Mouse (Mus musculus) lung, embryonic 16.5 days (tissue): ENCODE measurements around the gene Abl1. TPM values are rescaled to one million over a fixed set of nuclear protein-coding genes. Genes with fewer than 3 reads are reported as not detected.

ENCODE experiments used
- ATAC-seq: fragments of 200-750 bp; cut with Nextera tagmentation; 2 replicates; pipeline ENCODE4 v1.8.0; 2017; ENCODE audit warnings: low read depth, mild to moderate bottlenecking, moderate library complexity
- H3K27ac ChIP-seq: fragments of 300-500 bp; sonication (generic); 2 replicates; pipeline ENCODE4 v1.5.1; 2014; ENCODE audit warnings: mild to moderate bottlenecking, control low read depth, low read length
- H3K27me3 ChIP-seq: fragments of 300-500 bp; sonication (generic); 2 replicates; pipeline ENCODE4 v1.6.1; 2014; ENCODE audit warnings: low read depth, low read length, mixed read lengths; ENCODE audit not compliant: control insufficient read depth, insufficient read depth
- H3K36me3 ChIP-seq: fragments of 300-500 bp; sonication (generic); 2 replicates; pipeline ENCODE4 v1.6.1; 2014; ENCODE audit warnings: low read length; ENCODE audit not compliant: control insufficient read depth, insufficient read depth
- H3K4me1 ChIP-seq: fragments of 300-500 bp; sonication (generic); replicated peaks from 2 replicates; pipeline ENCODE4 v1.6.1; 2014; ENCODE audit warnings: low read length, mixed read lengths; ENCODE audit not compliant: control insufficient read depth, insufficient read depth
- H3K4me2 ChIP-seq: fragments of 300-500 bp; sonication (generic); 2 replicates; pipeline ENCODE4 v1.6.1; 2014; ENCODE audit warnings: low read depth, low read length, control low read depth
- H3K4me3 ChIP-seq: fragments of 300-500 bp; sonication (generic); 2 replicates; pipeline ENCODE4 v1.5.1; 2014; ENCODE audit warnings: mild to moderate bottlenecking, low read length, control low read depth
- H3K9ac ChIP-seq: fragments of 300-500 bp; sonication (generic); 2 replicates; pipeline ENCODE4 v1.6.1; 2014; ENCODE audit warnings: low read length, control low read depth
- H3K9me3 ChIP-seq: fragments of 300-500 bp; sonication (generic); 2 replicates; pipeline ENCODE4 v1.6.1; 2016; ENCODE audit warnings: low read length; ENCODE audit not compliant: control insufficient read depth
- WGBS: fragments of 180-500 bp; shearing (Covaris S2); extraction: QIAGEN DNeasy Blood & Tissue Kit; methylation state at CpG from one replicate; pipeline ENCODE4 v1.1.7; 2014; 5-methylcytosine and 5-hydroxymethylcytosine counted together
- polyA plus RNA-seq: library from polyadenylated mRNA; unstranded; fragments of >200 nt; fragmentation: Nextera tagmentation; extraction: Ambion mirVana; gene quantifications from 2 replicates; pipeline ENCODE4 v1.2.1, GENCODE M21; 2015

The Abl1 gene
- polyA plus RNA-seq, 1 experiment from 2014 or later, result 37.6 TPM

- Histone ChIP-seq H3K27me3 (peaks cover 4% of the 10 kb centered on the region), H3K4me1 (no peaks in the 10 kb centered on the region; the same call in 1 of the 2 replicates), H3K4me3 (no peak overlapping the region), H3K9ac (no peak overlapping the region), H3K4me2 (no peak overlapping the region), H3K9me3 (no peaks in the 10 kb centered on the region), H3K36me3 (no peaks in the 10 kb centered on the region), H3K27ac (no peak overlapping the region)
- whole genome bisulfite sequencing, result 16% methylated on average over 4 of the region's 4 CpGs
- ATAC-seq, result no peak
Measured at GRCm38 (mm10) chr2:31828311-31828825, 140.2 kb downstream of the Abl1 start.

- Histone ChIP-seq H3K36me3 (no peaks in the 10 kb centered on the region), H3K9me3 (no peaks in the 10 kb centered on the region), H3K4me1 (no peaks in the 10 kb centered on the region), H3K4me2 (no peak overlapping the region), H3K4me3 (no peak overlapping the region), H3K27ac (no peak overlapping the region), H3K27me3 (peaks cover 11% of the 10 kb centered on the region), H3K9ac (no peak overlapping the region)
- ATAC-seq, result no peak
- 60% methylated on average over 10 of the region's 10 CpGs for WGBS
Measured at GRCm38 (mm10) chr2:31836091-31836490, 147.9 kb downstream of the Abl1 start.

GRCm38 (mm10) chr2:31836985-31837384 lies 148.8 kb downstream of the Abl1 start:
- ATAC-seq, result no peak
- no peak overlapping the region for H3K9ac ChIP-seq
- peaks cover 15% of the 10 kb centered on the region for H3K27me3 ChIP-seq
- H3K4me1 ChIP-seq, result no peaks in the 10 kb centered on the region
- no peak overlapping the region for H3K4me3 ChIP-seq
- no peak overlapping the region for H3K27ac ChIP-seq
- WGBS, result 23% methylated on average over 6 of the region's 6 CpGs
- H3K9me3 ChIP-seq, result no peaks in the 10 kb centered on the region
- no peaks in the 10 kb centered on the region for H3K36me3 ChIP-seq
- no peak overlapping the region for H3K4me2 ChIP-seq

- Histone ChIP-seq H3K27me3 (peaks cover 23% of the 10 kb centered on the region), H3K9ac (no peak overlapping the region), H3K36me3 (no peaks in the 10 kb centered on the region), H3K4me1 (no peaks in the 10 kb centered on the region), H3K4me2 (no peak overlapping the region), H3K9me3 (no peaks in the 10 kb centered on the region), H3K27ac (no peak overlapping the region), H3K4me3 (no peak overlapping the region)
- no peak for ATAC-seq
- 45% methylated on average over 1 of the region's 1 CpGs for WGBS
Measured at GRCm38 (mm10) chr2:31838868-31839267, 150.7 kb downstream of the Abl1 start.

GRCm38 (mm10) chr2:31844729-31845136 lies 156.6 kb downstream of the Abl1 start:
- ATAC-seq, result 0 out of 2 replicates have a peak, but pooled peaks have one; percentile 14
- Histone ChIP-seq H3K27me3 (peaks cover 59% of the 10 kb centered on the region), H3K36me3 (no peaks in the 10 kb centered on the region), H3K4me1 (peaks cover 13% of the 10 kb centered on the region), H3K9ac (no peak overlapping the region), H3K9me3 (no peaks in the 10 kb centered on the region), H3K4me2 (no peak overlapping the region), H3K4me3 (no peak overlapping the region), H3K27ac (no peak overlapping the region)
- 3% methylated on average over 10 of the region's 10 CpGs for WGBS

GRCm38 (mm10) chr2:31845512-31845895 lies 157.3 kb downstream of the Abl1 start:
- no peak overlapping the region for H3K27ac ChIP-seq
- peaks cover 57% of the 10 kb centered on the region for H3K27me3 ChIP-seq
- WGBS, result 0% methylated on average over 19 of the region's 26 CpGs
- ATAC-seq, result 0 out of 2 replicates have a peak, but pooled peaks have one; percentile 14
- peak overlapping the region; percentile 61; the same call in 1 of the 2 replicates for H3K9ac ChIP-seq
- H3K9me3 ChIP-seq, result no peaks in the 10 kb centered on the region
- H3K36me3 ChIP-seq, result no peaks in the 10 kb centered on the region
- peaks cover 13% of the 10 kb centered on the region for H3K4me1 ChIP-seq
- H3K4me2 ChIP-seq, result peak overlapping the region; percentile 92
- peak overlapping the region; percentile 50 for H3K4me3 ChIP-seq

GRCm38 (mm10) chr2:31845896-31846691 lies 157.9 kb downstream of the Abl1 start, which contains the start of gene Fibcd1:
Gene Fibcd1, minus strand, starts transcription at chr2:31846005.
- peaks cover 13% of the 10 kb centered on the region for H3K4me1 ChIP-seq
- H3K27me3 ChIP-seq, result peaks cover 55% of the 10 kb centered on the region
- H3K4me2 ChIP-seq, result peak within 1 kb of the TSS; percentile 92
- peak within 1 kb of the TSS; percentile 61 for H3K9ac ChIP-seq
- no peak within 1 kb of the TSS for H3K27ac ChIP-seq
- H3K36me3 ChIP-seq, result no peaks in the 10 kb centered on the region
- WGBS, result under 1% methylated on average over 65 of the region's 88 CpGs
- H3K4me3 ChIP-seq, result peak within 1 kb of the TSS; percentile 50
- no peaks in the 10 kb centered on the region for H3K9me3 ChIP-seq
- peak; percentile 51; the same call in 1 of the 2 replicates for ATAC-seq

- Histone ChIP-seq H3K27ac (no peak overlapping the region), H3K9ac (no peak overlapping the region; the same call in none of the 2 replicates), H3K4me3 (peak overlapping the region; percentile 50), H3K4me2 (peak overlapping the region; percentile 92), H3K9me3 (no peaks in the 10 kb centered on the region), H3K27me3 (peaks cover 51% of the 10 kb centered on the region), H3K4me1 (peaks cover 13% of the 10 kb centered on the region), H3K36me3 (no peaks in the 10 kb centered on the region)
- WGBS, result 2% methylated on average over 35 of the region's 35 CpGs
- ATAC-seq, result no peak
Measured at GRCm38 (mm10) chr2:31846692-31847660, 158.8 kb downstream of the Abl1 start.
